ENCODE assay signal across 19 mouse cellular contexts in the genomic region with DNA sequence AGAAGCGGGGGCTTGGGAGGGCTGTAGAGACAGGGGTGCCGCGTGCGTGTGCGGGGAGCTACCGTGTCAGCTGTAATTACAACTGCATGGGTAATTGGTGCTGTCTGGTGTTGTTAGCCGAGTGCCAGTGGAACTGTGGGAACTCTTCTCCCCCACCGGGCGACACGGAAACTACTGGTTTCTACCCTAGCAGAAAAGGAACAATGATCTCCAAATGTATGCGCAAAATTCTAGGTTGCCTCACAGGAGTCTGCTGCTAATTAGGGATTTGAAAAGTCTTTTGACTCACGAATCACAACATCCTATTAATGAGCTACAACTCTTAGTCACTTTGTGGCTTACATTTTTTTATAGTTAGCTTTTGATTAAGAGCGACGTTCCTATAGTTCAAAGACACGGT. TPM values are rescaled to one million over a fixed set of nuclear protein-coding genes. Genes with fewer than 3 reads are reported as not detected.
DNase-seq lines count a peak whose midpoint lies in the region; ATAC-seq lines count a peak whose summit lies in the region.
"Had no signal": no experiment of that assay in that cellular context is flagged by ENCODE, and none has a peak within 500 bp of the region (broad histone marks: within the 10 kb centered on the region; RNA-seq: fewer than 3 reads in every experiment).

No protein-coding gene starts in this region.

- H3K4me1 ChIP-seq in forebrain, embryonic 16.5 days (replicated peaks; ENCODE audit: control insufficient read depth, insufficient read depth, low read length): no peaks in the 10 kb centered on the region
- no peaks in the 10 kb centered on the region for H3K4me1 ChIP-seq in forebrain, embryonic 15.5 days
- H3K4me1 ChIP-seq: embryonic facial prominence, embryonic 10.5 days; heart, embryonic 13.5 days; hindbrain, embryonic 15.5 days had no signal

- no peak overlapping the region for H3K9ac ChIP-seq in forebrain, embryonic 16.5 days (replicated peaks; ENCODE audit: low read depth, low read length)
- no peak overlapping the region for H3K9ac ChIP-seq in forebrain, embryonic 15.5 days (replicated peaks)
- H3K9ac ChIP-seq: heart, embryonic 13.5 days; hindbrain, embryonic 15.5 days had no signal

- H3K4me2 ChIP-seq in forebrain, embryonic 16.5 days (ENCODE audit: low read length): no peak overlapping the region
- no peak overlapping the region for H3K4me2 ChIP-seq in forebrain, embryonic 15.5 days (replicated peaks)
- H3K4me2 ChIP-seq: heart, embryonic 13.5 days; hindbrain, embryonic 15.5 days had no signal

- peak; percentile 71; the same call in 1 of the 2 replicates for ATAC-seq in forebrain, embryonic 16.5 days
- no peak; the same call in 1 of the 2 replicates for ATAC-seq in forebrain, embryonic 15.5 days (replicated peaks)
- ATAC-seq: intestine, embryonic 16.5 days had no signal

- peak; percentile 35 for DNase-seq in right cerebral cortex, adult 18-20 months
- no peak for DNase-seq in right cerebral cortex, postnatal 25 days
- peak; percentile 86 for DNase-seq in brain, adult 2 months (ENCODE audit: low read depth, low spot score)
- DNase-seq in telencephalon, adult 2 months (ENCODE audit: low read depth, low spot score): peak; percentile 45
- no peak for DNase-seq in layer of hippocampus, postnatal 36 days
- DNase-seq: adrenal gland, adult 8-10 months; adrenal gland, postnatal 36 days; cerebellum, adult 11-12 months; cerebellum, adult 9-10 months; gastrocnemius, postnatal 14 days; heart, adult 2 months; heart, postnatal 36 days had no signal

- H3K27me3 ChIP-seq in forebrain, embryonic 16.5 days (replicated peaks; ENCODE audit: control insufficient read depth, insufficient read depth, low read length): no peaks in the 10 kb centered on the region
- no peaks in the 10 kb centered on the region for H3K27me3 ChIP-seq in forebrain, embryonic 15.5 days
- H3K27me3 ChIP-seq: CH12.LX; heart, embryonic 13.5 days; hindbrain, embryonic 15.5 days had no signal

- WGBS in forebrain, embryonic 16.5 days: 15% methylated on average over 15 of the region's 15 CpGs
- WGBS in forebrain, embryonic 15.5 days: 18% methylated on average over 15 of the region's 15 CpGs

- H3K27ac ChIP-seq in forebrain, embryonic 16.5 days (ENCODE audit: low read length): no peak overlapping the region
- H3K27ac ChIP-seq in forebrain, embryonic 15.5 days (replicated peaks): no peak overlapping the region
- H3K27ac ChIP-seq: embryonic facial prominence, embryonic 10.5 days; heart, adult 2 months; heart, embryonic 13.5 days; hindbrain, embryonic 15.5 days had no signal

- peaks cover 3% of the 10 kb centered on the region; the same call in 1 of the 2 replicates for H3K9me3 ChIP-seq in forebrain, embryonic 16.5 days (ENCODE audit: control insufficient read depth, low read length)
- no peaks in the 10 kb centered on the region for H3K9me3 ChIP-seq in forebrain, embryonic 15.5 days
- H3K9me3 ChIP-seq: hindbrain, embryonic 15.5 days had no signal

- peaks cover 49% of the 10 kb centered on the region for H3K36me3 ChIP-seq in forebrain, embryonic 16.5 days (ENCODE audit: control insufficient read depth, insufficient read depth)
- H3K36me3 ChIP-seq in forebrain, embryonic 15.5 days: peaks cover 91% of the 10 kb centered on the region

- no peak overlapping the region for H3K4me3 ChIP-seq in forebrain, embryonic 16.5 days (replicated peaks; ENCODE audit: low read length)
- H3K4me3 ChIP-seq in forebrain, embryonic 15.5 days: no peak overlapping the region
- H3K4me3 ChIP-seq: embryonic facial prominence, embryonic 10.5 days; heart, adult 2 months; heart, embryonic 13.5 days; hindbrain, embryonic 15.5 days had no signal

RNA-seq across cellular contexts. Expression of a gene that starts 21.1 kb away (rescaled TPM):
- polyA plus RNA-seq in forebrain, embryonic 16.5 days (2015; fragmentation: Nextera tagmentation; extraction: Ambion mirVana): 44.7 and 53.6 TPM in 2 replicates
- polyA plus RNA-seq in forebrain, embryonic 15.5 days (2015; fragmentation: Nextera tagmentation; extraction: Ambion mirVana): 43.8 and 46.1 TPM in 2 replicates
- 10 to 100 TPM; 69.4 to 73.1 TPM for total RNA-seq in layer of hippocampus, postnatal 36 days (2021)

RNA-seq across cellular contexts. Expression of a gene that starts 26.9 kb away (rescaled TPM):
- 944 and 986 TPM in 2 replicates for polyA plus RNA-seq in forebrain, embryonic 16.5 days (2015; fragmentation: Nextera tagmentation; extraction: Ambion mirVana)
- polyA plus RNA-seq in forebrain, embryonic 15.5 days (2015; fragmentation: Nextera tagmentation; extraction: Ambion mirVana): 1,000 and 1,018 TPM in 2 replicates
- total RNA-seq in layer of hippocampus, postnatal 36 days (2021): 100 to 1,000 TPM; 223 to 227 TPM

RNA-seq across cellular contexts. Expression of a gene that starts 45.5 kb away (rescaled TPM):
- 18.0 and 18.8 TPM in 2 replicates for polyA plus RNA-seq in forebrain, embryonic 16.5 days (2015; fragmentation: Nextera tagmentation; extraction: Ambion mirVana)
- polyA plus RNA-seq in forebrain, embryonic 15.5 days (2015; fragmentation: Nextera tagmentation; extraction: Ambion mirVana): 18.9 and 22.1 TPM in 2 replicates
- total RNA-seq in layer of hippocampus, postnatal 36 days (2021): 10 to 100 TPM; 88.7 to 89.0 TPM

Comparison
In these comparisons a context has a peak if more than half of its experiments do, and no peak if none do; other contexts are left out.
1. DNase-seq: peak in right cerebral cortex, adult 18-20 months (single experiment), brain, adult 2 months (single experiment) and telencephalon, adult 2 months (single experiment); none in right cerebral cortex, postnatal 25 days (single experiment) and layer of hippocampus, postnatal 36 days (0 of 2).